Mouse (Mus musculus): ENCODE results near the gene Plgrkt.
A peak's percentile ranks its signal among the peaks of the same experiment; 100 is the strongest.

Plgrkt gene

DNA sequence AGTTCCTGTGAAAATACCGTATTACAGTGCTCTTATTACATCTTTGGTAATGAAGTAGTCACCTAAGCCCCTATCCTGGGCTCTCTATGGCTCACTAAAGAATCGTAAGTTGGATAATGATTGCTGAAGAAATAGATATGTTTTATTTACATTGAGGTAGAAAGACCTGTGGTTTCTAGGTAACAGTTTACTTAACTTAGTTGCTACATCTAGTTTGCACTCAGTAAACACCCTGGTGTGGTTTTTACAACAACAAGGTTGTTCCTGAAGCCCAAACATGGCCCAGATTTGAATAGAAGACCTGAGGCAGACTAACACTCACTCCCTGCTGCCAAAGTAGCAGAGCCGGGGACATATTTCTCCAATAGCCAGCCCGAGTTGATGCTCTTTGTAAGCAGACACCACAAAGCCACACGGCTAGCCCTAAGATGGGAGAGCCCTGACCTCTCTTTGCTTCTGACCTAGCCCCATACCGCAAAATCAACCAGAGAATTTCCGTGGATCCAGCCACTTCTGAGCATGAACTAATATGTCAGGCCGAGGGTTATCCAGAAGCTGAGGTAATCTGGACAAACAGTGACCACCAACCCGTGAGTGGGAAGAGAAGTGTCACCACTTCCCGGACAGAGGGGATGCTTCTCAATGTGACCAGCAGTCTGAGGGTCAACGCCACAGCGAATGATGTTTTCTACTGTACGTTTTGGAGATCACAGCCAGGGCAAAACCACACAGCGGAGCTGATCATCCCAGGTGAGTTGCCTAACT is 12.8 kb upstream of the Plgrkt start:
- DNase-seq (ENCODE audit: low spot score in 2 of 2): no peak

DNA sequence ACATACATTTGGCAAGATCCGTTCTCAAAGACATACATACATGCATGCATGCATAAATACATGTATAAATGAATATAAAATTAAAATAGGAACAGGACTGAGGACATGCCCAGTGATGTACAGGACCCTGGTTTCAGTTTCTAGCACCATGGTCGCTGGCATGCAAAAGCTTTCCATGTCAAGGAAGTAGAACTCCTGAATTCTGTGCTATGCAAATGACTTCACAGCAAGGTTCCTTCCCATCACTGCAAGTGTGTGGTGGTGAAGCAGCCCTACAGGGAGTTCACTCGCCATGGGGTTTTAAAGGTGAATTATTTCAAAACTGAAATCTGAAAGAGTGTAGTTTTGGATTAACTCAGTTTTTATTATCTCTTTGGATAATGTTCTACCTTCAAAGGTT is 9.2 kb upstream of the Plgrkt start:
- no peak for DNase-seq (ENCODE audit: low spot score in 2 of 2)

DNA sequence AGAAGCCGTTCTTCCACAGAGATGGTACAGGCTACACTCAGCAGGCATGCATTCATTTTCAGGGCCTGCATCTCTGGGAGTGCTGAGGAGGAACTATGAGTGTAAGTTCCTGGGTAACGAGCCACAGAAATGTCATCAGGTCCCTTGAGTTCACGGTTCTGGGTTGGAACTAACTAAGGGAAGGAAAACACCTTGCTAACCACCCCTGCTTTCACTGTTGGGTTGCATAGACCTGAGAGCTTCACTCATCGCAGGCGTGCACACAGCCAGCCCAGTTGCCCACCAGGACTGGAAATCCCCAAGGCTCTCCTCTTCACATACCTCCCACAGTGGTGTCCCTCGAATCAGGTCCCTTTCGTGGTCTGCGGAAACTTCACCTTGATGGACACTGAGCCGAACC is 7.8 kb upstream of the Plgrkt start:
- DNase-seq (ENCODE audit: low spot score in 2 of 2): no peak

DNA sequence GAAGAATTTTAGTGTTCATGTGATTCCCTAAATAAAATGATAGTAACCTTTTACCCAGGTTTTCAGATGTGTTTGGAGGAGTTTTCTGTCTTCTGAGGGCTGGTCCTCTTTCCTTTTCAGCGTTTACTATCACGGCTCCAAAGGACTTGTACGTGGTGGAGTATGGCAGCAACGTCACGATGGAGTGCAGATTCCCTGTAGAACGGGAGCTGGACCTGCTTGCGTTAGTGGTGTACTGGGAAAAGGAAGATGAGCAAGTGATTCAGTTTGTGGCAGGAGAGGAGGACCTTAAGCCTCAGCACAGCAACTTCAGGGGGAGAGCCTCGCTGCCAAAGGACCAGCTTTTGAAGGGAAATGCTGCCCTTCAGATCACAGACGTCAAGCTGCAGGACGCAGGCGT is 6.2 kb upstream of the Plgrkt start:
- DNase-seq (ENCODE audit: low spot score in 2 of 2): no peak

DNA sequence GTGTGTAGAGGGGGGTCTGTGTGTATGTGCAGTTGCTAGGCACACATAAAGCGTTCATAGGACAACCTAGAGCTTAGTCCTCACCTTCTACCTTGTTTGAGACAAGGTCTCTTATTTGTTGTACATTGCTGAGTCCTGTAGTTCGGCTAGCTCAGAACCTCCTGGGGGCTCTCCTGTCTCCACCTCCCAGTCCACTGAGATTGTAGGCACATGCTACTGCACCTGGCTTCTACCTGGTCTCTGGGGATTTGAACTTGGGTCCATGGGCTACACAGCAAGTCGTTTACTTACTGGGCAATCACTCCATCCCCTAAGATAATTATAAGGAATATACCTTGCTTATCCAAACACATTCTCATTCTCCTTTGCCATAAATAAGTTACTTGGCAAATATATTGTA is 5.4 kb upstream of the Plgrkt start:
- no peak for DNase-seq (ENCODE audit: low spot score in 2 of 2)

DNA sequence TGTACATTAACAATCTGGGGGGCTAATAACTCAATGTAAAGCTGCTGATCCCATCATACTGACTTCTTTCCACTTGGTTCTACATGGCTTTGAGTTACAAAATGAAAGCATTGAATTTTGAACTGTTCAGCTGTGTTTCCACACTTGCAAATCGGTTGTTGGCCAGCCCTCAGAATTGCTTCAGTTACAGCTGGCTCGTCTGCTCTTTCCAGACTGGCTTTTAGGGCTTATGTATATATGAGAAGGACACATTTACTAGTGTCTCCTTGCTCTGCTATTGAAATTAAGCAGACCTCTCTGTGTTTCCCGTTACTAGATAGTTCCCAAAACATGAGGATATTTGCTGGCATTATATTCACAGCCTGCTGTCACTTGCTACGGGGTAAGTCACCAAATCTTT is 4.9 kb upstream of the Plgrkt start:
- no peak for DNase-seq (ENCODE audit: low spot score in 2 of 2)

DNA sequence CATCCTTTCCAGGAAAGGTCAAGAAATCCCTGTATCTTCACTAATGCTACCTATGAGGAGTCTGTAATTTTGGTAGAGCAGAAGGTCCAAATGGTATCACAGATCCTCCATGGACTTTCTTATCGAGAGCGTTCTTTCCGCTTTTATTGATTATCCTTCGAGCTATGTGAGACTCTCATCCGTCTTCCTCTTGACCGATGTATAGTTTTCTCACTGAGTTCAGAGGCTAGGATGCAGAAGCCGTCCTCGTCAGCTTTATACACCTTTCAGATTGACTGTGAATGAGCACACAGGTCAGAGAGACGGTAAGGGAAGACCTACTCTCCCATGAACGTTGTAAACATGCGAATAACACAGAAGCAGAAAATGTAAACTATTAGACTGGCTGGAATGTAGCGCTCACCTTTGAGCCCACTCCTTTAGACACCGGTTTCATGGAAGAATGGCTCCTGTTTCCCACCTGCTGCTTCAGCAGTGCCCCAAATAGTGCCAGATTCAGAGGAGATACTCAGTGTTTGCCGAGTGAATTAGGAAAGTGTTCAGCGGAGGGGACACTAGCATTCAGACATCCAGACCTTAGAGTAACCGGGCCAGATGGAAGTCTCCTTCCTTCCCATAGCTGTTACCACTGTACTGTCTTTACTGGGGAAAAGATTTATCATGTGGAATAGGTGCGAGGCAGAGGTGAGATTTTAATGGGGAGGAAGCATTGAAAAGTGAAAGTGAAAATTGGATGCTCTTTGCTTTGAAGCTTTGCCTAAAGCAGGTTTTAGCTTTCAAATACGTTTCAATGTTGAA is 4.3 kb upstream of the Plgrkt start:
- DNase-seq (ENCODE audit: low spot score in 2 of 2): no peak

DNA sequence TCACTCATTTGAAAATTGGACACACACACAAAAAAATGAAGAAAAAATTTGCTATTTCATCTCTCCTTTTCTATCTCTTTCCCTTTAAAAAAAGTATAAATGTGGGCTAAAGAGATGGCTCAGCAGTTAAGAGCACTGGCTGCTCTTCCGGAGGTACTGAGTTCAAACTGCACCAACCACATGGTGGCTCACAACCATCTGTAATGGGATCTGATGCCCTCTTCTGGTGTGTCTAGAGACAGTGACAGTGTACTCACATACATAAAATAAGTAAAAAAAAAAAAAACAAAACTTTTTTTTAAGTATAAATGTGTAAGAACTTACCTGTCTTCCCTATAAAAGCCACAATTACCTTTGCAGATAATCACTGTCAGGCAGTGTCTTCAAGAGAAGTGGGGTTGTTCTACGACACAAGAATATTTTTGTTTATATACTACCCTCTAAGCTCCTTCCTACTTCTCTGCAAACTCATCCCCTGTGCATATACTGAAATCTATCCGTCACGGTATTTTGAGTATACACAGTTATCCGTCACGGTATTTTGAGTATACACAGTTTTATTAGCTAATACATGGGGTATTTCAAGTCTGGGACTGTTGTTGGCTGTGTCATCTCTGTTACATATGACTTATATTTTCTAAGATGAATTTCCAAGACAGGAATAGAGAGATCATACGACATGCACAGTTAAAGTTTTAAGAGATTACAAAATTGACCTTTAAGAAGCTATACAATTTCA is 3.5 kb upstream of the Plgrkt start:
- DNase-seq (ENCODE audit: low spot score in 2 of 2): no peak

DNA sequence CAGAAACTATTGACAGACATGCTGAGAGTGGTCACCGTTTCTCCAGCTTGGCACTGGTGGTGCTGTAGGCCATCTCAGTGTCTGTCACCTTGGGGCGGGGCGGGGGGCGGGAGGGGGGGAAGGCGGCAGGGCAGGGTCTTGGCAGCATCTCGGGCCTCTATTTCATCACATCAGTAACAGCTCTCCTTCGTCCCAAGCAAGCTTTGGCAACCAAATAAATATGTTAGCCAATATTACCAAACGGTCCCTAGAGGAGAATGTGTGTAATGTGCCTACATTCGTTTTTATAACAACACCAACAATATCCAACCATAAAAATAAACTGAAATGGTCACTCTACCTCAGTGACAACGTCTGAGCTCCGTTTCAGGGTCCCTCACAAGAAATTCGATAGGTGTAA is 2.9 kb upstream of the Plgrkt start:
- DNase-seq (ENCODE audit: low spot score in 2 of 2): no peak

DNA sequence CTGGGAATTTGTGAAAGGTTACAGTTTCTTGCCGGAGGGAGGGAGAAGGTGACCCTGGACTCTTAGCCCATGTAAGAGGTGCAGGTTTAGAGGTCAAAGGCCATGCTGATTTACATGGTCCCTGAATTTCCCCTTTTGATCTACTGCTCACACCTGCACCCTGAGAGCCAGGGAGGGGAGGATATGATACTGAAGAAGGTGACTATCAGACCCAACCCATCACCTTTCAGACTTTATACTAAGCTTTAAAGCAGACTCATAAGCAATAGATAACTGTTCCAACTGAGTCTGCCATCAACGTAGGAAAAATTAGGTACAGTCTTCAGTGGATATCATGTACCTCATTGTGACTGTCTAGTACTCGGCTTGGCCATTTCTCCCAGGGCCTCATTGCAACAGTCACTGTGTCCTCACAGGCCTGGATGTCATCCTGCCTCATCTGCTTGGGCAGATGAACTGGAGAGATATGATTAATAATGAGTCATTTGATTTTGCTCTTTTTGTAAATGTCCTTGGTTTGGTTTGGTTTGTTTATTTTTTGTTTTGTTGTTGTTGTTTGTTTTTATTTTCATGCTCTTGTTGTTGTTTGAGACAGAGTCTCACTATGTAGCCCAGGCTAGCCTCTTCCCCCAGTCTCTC is 1.6 kb upstream of the Plgrkt start:
- no peak for DNase-seq (ENCODE audit: low spot score in 2 of 2)

DNA sequence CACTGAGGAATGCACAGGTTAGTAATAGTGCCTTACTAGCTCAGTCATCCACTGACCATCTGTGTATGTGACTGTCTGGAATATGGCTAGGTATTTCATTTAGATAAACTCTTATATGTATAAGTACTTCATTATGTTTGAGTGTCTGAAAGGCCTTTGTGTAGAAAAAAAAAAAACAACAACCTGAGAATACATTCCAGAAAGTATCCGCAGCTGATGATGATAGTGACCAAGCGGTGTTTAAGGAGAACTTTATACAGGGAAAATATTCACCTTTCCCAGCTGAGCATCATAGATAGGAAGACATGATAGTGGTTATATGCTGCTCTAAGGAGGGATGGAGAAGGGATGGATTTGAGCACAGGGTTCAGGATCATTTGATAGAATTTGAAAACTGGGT is 851 bp upstream of the Plgrkt start:
- DNase-seq (ENCODE audit: low spot score in 2 of 2): no peak

DNA sequence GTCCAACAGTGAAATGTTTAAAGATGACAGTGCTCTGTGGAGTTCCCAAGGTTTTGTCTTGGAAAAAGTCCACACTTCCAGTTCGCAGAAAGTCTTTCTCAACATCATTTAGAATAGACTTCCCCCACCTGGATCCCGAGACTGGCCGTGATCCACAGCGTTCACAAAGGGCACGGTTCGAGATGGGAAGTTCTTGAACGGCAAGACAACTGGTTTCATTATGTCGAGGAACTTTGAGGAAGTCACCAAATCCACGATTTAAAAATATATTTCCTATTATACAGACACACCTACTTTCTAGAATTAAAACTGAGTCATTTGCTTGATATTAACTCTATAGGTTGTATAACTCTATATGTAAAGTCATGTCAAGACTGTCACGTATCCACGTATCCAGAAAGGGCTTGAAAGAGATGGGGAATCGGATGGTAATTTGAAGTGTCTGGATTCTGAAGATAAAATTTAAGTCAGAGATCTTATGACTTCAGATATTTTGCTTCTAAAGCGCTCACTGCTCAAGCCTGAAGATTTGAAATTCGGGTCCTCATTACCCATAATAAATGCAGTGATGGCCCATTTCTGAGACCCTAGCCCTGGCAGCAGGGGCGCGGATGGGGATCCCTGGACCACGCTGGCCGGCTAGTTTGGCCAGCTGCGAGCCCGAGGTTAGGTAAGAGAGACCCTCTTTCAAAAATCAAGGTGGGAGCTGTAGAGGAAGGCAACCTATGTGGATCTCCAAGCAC is 793 bp downstream of the Plgrkt start:
- DNase-seq (ENCODE audit: low spot score in 2 of 2): no peak

DNA sequence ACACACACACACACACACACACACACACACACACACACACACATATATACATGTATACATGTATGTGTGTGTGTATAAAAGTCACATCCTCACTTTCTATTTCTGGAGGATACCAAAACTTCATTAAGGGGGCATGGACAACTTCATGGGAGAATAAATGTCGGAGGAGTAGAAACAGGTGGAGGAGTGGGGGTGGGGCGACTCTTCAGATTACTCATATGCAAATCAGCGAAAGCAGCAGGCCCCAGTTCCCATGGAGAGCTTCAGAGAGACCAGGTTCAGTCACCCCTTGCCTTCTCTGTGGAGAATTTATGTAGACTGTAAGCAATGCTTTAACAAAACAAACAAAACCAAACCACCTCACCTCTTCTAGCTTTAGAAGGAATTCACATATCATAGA is 2.1 kb downstream of the Plgrkt start:
- no peak for DNase-seq (ENCODE audit: low spot score in 2 of 2)

DNA sequence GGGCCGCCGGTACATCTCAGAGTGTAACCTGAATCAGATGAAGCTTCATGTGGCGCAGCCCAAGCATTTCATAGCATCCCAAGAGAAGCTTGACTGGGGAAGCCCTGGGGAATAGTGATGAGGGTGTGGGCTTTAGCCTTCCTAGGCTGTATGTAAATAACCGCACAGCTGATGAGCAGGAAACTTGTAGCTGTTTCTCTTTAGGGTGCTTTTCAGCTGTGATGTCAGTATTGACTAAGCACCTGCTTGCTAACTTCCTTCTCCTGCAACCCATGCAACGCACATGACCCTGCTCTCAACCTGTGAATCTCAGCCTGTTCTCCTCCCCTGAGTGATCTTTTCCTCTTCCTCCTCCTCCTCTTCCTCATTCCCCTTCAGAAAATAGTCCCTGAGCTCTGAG is 3.1 kb downstream of the Plgrkt start:
- no peak for DNase-seq (ENCODE audit: low spot score in 2 of 2)

DNA sequence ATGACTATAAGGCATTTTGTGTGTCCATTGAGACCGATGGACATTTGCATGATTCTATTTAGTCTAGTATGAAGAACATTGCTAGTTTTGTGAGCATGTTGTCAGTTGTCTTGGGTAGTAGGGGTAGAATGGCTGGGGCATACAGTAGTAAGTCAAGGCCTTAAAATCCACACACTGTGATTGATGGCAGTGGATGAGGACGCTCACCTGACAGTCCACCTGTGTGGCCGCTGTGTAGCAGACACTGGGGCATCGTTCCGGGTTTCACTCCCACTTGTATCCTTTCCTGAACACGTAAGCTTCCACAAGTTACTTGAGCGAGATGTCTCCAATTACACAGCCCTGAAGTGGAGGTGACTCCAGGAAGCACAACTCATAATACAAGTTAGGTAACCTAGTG is 3.6 kb downstream of the Plgrkt start:
- no peak for DNase-seq (ENCODE audit: low spot score in 2 of 2)

DNA sequence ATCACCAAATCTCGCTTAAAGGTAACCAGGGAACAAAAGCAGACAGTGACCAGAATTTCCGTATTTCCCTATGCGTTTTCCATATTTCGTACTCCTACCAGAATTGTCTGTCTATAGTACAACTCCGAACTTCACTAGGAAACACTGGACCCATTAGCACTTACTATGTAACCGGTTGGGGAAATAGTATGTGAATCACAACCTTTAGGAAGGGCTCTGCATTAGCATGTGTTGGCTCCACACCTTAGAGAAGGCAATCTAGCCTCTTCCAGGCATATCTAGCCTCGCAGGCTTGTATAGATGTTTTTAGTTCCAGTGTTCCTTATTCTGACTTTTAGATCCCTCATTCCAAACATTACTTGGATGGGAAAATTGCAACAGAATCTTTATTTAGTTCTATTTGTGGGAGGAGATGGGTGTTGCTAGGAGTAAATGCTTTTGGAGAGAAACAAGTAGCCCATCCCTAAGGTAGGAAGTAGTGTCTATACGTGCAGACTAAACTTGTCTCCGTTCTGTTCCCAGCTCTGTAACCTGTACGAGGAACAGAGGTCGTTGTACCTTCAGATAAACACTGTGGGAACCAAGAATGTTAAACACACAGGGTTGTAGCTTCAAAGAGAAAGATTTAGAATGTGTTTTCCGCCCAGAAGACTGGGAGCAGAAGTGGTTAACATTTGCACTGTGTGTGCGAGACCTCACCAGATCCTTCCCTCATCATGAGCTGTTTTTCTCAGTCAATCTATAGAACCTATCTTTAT is 4.8 kb downstream of the Plgrkt start:
- no peak for DNase-seq (ENCODE audit: low spot score in 2 of 2)

DNA sequence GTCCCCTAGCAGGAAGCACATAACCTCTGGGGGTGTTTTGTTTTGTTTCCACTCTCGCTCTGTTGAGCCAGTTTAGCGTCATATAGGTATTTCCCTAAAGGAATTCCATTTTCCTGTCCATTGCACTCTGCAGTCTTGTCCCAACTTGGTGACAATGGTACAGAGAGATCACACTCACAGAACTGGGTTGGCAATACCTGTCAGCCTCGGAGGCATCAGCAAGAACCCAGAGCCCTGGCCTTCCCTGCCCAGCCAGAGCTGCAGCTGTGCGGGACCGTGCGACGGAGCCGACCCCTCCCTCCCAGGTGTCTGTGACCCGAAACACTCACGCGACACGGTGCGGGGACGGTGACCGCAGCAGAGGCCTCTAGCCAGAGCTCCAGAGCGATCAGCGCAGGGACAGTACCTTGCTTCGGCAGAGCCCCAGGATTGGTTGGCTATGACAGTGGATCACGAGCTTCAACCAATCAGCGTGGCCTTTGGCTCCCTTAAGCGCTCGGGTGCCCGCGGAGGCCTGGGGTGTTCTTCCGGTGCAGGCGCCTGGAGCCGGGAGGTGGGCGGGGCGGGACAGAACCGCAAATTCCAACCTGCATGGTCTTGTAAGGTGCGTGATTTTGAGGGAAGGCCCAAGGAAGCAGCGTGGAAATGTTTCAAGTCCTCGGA is 5.6 kb downstream of the Plgrkt start:
- peak; percentile 75 to 83 for DNase-seq (ENCODE audit: low spot score in 2 of 2)

DNA sequence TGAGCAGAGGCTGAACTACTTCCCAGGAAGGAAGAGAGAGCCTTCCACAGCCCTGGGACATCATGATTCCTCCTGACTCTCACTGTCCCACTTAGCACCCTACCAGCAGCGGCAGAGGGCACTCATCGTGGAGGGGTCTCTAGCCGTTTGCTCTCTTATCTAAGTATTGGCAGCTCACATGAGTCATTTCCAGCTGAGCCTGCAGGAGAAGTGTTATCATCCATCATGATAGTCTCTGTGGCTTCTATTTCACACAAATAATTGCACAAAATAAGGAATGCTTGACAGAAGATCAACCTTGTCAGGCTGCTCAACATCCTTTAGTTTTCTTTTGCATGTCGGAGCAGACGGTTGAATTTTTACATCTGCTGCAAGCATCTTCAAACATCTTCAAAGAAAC is 6.9 kb downstream of the Plgrkt start:
- DNase-seq (ENCODE audit: low spot score in 2 of 2): no peak

DNA sequence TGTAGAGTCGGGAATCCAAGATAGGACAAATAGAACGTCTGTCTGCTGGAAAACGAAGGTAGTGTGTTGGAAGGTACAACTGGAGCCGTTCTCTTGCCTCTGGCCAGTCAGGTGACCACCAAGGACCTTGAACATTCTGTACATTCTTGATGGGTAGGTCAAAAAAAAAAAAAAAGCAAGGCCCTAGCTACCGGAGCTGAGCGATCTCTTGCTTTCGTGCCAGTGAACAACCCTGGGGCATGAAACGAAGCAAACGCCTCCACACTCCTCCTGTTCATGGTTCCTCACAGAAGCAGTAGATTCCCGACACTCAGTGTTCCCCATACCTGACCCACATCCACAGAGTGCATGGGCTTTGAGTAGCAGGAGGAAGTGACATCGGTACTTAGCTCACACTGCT is 10.9 kb downstream of the Plgrkt start:
- DNase-seq (ENCODE audit: low spot score in 2 of 2): no peak

Data from frontal cortex, postnatal 25 days (tissue).